Mouse (Mus musculus) frontal cortex, adult 2 months (tissue): ENCODE results near the gene Tshz3. TPM values are rescaled to one million over a fixed set of nuclear protein-coding genes. Genes with fewer than 3 reads are reported as not detected.

Experiments used
- DNase-seq, 2 experiments: peaks; one replicate each; pipeline ENCODE4 v3.0.0; 2022; ENCODE audit warnings: low spot score in 1 of 2; ENCODE audit errors: extremely low spot score in 1 of 2
- polyA plus RNA-seq: library from polyadenylated mRNA; depleted of rRNA; stranded (reverse); fragments of >200 nt; gene quantifications from 2 replicates; pipeline ENCODE4 v1.2.3, GENCODE M21; 2012; rRNA removed

The Tshz3 gene
- 14.8 and 18.1 TPM in 2 replicates for polyA plus RNA-seq

DNA sequence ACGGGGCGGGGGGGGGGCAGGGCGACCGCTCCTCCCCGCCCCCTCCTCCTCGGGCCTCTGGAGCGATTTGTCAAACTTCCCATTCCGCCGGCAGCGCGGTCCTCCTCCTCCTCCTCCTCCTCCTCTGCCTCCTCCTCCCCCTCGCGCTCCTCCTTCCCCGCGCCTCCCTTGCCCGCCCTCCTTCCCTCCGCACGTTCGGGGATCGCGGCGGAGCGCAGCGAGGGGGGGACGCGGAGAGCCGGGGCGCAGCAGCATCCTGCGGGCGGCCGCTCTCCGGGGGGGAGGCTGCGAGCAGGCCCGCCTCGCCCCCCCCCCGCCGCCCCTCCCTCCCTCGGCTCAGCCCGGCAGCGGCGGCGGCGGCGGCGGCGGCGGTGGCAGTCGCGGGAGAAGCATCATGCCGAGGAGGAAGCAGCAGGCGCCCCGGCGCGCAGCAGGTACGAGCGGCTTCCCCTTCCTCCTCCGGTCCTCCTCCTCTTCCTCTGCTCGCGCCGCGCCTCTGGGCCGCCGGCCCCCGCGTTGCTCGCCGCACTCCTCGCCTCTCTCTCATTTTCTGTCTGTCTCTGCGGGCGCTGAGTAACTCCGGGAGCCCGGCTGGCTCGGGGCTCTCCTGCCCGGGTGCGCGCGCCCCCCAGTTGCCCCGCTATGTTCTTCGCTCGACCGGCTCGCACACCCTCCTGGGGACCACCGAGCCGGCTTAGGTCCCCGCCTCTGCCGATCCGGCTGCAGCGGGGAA is at the start of gene Tshz3:
Tshz3 (plus strand) TSS at position 263 of the 733 bp plus-strand sequence.
- no peak for DNase-seq

GRCm38 (mm10) chr7:36655931-36656330 is 42.0 kb upstream of the Tshz3 start:
- no peak for DNase-seq

DNA sequence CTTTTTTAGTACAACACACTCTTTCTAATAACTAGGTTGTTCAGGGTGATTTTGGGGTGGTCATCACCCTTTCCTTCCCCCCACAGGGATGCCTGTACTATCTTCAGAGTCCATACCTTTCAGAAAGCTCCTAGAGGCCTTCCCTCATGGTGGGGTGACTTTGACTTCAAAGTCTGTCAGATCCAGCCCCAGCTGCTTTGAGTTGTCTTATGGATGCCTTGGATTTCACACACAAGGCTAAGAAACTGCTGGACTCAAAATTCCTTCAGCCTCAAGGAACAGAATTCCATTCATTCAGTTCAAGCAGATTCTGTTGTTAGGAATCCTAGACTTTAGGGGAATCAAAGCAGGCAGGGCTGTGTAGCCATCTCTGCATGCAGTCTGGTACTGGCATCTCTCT is 41.5 kb upstream of the Tshz3 start:
- no peak for DNase-seq

GRCm38 (mm10) chr7:36658331-36658730 is 39.6 kb upstream of the Tshz3 start:
- DNase-seq: no peak

DNA sequence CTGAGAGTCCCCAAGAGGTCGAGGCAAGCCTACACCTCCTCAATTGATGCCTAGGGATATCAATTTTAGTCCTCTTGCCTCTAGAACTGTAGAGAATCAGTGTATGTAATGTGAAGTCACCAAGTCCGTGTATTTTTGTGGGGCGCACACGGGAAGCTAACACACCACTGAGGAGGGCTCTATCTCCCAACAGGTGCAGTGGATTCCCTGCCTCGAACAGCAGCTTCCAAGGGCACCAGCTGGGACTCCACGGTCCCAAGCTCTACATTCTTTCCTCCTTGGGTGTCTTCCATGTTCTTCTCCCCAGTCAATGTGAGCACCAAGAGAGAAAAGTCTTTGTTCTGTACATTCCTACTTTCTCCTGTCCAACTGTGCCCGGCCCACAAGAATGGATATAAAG is 38.7 kb upstream of the Tshz3 start:
- no peak for DNase-seq

- no peak for DNase-seq
Observed at GRCm38 (mm10) chr7:36660654-36661053, 37.3 kb upstream of the Tshz3 start.

DNA sequence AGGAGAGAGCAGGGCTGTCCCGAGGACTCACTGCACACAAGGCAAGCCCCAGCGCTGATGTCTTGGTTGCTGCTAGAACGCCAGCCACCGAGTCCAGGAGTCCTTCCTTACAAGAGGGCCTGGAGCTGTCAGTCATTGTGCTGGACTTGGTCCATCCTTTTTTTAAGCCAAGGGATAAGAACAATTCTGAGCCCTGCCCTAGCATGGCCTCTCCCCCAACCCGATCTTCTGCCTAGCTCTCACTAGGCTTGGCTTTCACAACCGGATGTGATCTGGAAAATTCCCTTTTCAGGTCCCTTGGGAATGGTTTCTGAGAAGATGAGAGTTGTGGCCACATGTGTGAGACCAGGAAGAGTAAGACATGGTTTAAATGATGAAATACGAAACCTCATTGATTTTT is 34.5 kb upstream of the Tshz3 start:
- DNase-seq: no peak

GRCm38 (mm10) chr7:36667767-36668166 is 30.2 kb upstream of the Tshz3 start:
- DNase-seq: no peak

GRCm38 (mm10) chr7:36678031-36678430 is 19.9 kb upstream of the Tshz3 start:
- DNase-seq: no peak

DNA sequence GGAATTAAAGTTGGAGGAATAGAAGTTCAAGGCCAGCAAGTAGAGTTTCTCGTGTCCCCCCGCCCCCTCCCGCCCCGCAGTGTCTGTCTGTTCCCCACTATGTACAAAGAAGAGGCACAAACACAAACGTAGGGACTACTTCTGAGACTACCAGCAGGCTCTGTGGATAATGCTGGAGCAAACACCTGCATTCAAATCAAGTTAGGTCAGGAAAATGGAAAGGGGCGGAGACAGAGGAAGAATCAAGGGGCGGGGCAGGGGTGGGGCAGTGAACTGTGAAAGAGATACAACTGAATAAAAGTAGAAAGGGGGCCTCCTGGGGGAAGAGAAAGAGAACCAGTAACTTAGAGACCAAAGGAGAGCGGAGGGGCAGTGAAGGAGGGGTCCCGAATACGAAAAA is 19.4 kb upstream of the Tshz3 start:
- no peak for DNase-seq

DNA sequence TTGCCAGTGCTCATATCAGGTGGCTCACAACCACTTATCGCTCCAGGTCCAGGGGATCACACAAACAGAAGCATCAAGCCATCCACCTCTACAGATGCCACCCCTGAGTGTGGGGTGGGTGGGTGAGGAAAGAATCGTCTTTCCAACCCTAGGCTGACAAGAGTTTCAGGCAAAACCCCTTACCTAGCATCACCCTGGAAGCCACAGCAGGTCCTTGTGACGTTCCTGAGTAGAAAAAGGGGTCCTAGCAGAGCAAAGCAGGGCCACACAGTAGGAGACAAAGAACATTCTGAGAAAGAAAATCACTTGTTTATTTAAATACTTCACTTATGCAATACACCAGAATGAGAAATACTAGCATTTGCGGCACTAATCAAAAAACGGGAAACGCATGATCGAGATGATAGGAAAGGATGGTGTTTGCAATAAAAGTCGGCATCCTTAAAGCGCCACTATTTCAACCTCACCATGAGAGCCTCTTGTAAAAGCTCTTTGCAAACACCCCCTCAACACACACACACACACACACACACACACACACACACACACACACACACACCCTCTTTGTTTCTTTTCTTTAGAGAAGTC is 18.8 kb upstream of the Tshz3 start:
- no peak for DNase-seq

DNA sequence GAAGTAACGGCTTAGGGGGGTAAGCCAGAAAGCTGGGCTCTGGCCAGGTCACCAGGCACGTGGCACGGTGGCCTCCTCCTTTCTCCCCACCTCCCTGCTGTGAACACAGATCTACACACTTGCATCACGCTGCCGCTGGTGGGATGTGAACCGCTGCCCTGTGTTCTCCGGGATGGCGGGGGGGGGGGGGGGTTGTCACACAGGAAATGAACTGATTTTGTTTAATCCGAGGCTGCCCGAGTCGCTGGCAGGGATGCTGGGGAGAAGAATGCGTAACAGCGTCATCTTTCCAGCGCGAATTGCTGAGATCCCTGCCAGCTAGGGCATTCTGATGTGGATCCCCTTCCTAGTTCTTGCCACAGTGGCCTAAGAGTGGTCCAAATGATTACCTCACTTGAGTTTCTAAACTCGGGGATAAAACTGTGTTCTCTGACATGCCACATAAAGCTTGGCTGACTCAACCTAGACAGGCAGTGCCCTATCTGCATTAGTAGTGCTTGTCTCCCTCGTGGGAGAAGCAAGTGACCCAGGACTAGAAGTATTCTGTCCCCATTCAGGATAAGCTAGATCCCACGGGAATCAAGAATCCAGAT is 18.0 kb upstream of the Tshz3 start:
- no peak for DNase-seq

DNA sequence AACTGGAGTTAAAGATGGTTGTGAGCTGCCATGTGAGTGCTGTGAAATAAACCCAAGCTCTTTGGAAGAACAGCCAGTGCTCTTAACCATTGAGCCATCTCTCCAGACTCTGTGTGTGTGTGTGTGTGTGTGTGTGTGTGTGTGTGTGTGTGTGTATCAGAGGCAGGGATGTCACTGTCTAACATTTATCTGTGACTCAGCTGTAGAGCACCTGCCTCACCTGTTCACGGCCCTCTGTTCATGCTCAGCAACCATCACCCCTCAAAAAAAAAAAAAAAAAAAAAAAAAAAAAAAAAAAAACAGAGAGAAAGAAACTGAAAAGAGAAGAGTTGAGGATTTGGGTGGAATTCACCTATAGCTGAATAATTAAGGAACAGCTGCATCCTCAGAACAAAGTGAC is 10.4 kb upstream of the Tshz3 start:
- no peak for DNase-seq

DNA sequence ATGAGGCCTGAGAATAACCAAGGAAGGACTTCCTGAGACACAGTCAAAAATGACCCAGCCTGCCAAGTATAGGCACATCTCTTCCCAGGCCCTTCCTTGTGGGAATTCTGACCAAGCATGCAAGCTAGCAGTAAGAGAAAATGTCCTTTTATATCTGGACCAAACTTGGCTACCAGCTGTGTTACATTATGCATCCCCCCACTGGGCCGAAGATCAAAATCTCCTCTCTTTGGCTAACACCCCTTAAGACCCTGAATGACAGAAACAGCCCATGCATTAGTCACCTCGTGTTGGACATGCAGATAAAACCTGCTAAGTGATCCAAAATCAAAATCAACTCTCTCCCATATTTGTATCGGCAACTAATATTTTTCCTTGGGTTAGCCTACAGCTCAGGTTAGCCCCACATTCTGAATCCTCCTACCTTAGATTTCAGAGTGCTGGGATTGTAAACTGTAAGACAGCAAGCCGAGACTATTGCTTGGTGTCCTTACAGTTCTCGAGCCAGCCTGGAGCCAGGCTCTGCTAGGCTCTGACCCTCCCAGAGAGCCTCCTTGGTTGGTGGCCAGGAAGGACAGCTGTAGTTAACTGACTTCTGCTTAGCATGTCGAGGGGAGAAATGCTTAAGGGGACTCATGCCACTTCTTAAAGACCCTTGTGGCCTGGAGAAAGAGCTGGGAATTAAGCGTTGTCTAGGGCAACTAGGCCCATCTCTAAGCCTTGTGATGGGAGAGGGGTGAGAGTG is 8.7 kb upstream of the Tshz3 start:
- no peak for DNase-seq

DNA sequence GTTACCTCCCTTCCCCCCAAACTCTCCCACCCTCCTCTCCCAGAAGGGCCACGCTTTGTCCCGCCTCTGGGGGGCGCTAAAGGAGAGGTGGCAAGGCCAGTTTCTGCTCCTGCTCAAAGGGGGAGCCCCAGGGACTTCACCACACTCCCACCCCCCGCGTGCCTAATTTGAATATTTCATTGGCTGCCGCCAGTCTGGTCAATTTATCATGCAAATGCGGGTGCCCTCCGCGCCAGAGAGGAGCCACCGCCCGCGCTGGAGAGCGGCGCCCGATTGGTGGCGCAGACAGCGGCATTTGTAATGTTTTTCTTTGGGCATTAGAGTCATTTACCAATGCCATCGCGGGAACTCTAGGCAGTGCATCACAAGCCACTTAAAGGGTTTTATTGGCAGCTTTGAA is 7.4 kb upstream of the Tshz3 start:
- DNase-seq: no peak

- DNase-seq: no peak
Observed at GRCm38 (mm10) chr7:36691617-36692016, 6.3 kb upstream of the Tshz3 start.

- no peak for DNase-seq
Observed at GRCm38 (mm10) chr7:36692381-36692780, 5.5 kb upstream of the Tshz3 start.

- DNase-seq: no peak
Observed at GRCm38 (mm10) chr7:36693081-36693480, 4.8 kb upstream of the Tshz3 start.

GRCm38 (mm10) chr7:36694642-36695191 is 3.2 kb upstream of the Tshz3 start:
- DNase-seq: no peak

DNA sequence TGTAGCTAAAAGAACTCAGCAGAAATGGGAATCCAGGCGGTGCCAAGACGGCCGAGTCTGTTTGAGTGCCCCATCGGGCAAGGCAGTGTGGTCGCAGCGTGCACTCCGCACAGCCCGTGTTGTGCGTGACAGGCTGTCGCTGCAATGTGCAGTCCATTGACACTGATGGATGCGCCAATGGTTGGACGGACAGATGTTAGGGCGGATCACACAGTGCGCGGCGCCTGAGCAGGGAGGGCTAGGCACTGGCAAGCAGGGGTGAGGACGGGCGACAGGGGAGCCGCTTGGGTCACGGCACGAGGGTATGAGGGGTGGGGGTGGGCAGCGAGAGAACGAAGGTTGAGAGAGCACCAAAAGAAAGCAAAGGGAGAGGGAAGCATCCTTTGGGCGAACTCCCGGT is 2.6 kb upstream of the Tshz3 start:
- DNase-seq: no peak

DNA sequence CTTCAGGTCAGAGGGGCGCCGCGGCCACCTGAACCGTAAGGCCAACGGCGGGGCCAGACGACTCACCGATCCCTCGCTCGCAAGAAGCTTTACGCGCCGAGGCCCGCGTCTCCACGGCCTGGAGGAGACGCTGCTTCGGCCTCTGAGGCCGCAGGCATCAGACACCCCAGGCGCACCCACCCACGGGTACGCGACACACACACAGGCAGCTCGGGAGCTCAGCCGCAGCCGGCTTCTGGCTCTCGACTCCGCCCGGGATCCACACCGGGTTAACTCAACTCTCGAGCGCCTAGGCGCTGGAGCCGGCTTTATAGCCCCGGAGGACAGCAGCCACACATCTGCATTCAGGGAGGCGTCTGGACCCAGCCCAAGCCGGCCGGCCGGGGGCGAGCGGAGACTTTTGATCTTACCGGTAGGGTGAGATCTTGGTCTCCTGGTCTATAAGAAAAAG is 2.1 kb upstream of the Tshz3 start:
- no peak for DNase-seq
